Mouse (Mus musculus) megakaryocyte, embryonic 14.5 days (primary cell): Measurements from ENCODE around the gene Grik1.

Source experiments
- FLI1 ChIP-seq: IDR thresholded peaks from 2 replicates; pipeline ENCODE4 v1.6.1; 2012; ENCODE audit warnings: low read length, inconsistent platforms, mixed read lengths
- GATA1 ChIP-seq: IDR thresholded peaks from 3 replicates; pipeline ENCODE4 v1.6.1; 2012; ENCODE audit warnings: mixed read lengths, low read length, inconsistent platforms, borderline replicate concordance

- TF ChIP-seq GATA1 (no peak), FLI1 (no peak)
Observed at GRCm38 (mm10) chr16:88132919-88133318, 157.1 kb downstream of the Grik1 start.
